In the genomic region with DNA sequence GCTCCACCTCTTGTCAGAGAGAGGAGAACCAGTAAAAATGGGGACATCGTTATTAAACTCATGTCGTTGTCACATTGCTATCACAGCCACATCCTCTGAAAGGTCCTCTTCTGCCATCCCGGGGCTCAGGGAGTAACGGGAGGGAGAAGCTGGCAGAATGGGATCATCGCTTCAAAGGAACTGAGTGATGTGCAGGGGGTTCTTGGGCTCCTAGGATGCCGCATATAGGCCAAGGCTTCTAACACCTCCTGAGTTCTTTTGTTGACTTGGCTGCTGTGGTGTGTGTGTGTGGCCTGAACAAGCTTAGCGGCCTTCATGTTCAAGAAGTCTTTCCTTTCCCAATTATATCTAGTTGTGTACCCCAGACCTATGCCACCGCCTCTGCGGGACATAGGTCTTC, we compare ENCODE assay signal across 8 mouse cellular contexts. TPM values are rescaled to one million over a fixed set of nuclear protein-coding genes. Genes with fewer than 3 reads are reported as not detected.
DNase-seq lines count a peak whose midpoint lies in the region; ATAC-seq and TF ChIP-seq lines count a peak whose summit lies in the region.

No protein-coding gene starts in this region.

- peaks cover 94% of the 10 kb centered on the region for H3K27me3 ChIP-seq in heart, embryonic 14.5 days (ENCODE audit: control insufficient read depth, insufficient read depth, low read length)
- H3K27me3 ChIP-seq in hindbrain, embryonic 11.5 days (ENCODE audit: control insufficient read depth, insufficient read depth, low read length), result peaks cover 29% of the 10 kb centered on the region
- peaks cover 28% of the 10 kb centered on the region for H3K27me3 ChIP-seq in midbrain, embryonic 11.5 days (ENCODE audit: control insufficient read depth, insufficient read depth, low read length)

- no peak for TF ChIP-seq CTCF in bone marrow macrophage, adult 2 months (IDR thresholded peaks at IDR 0.05; ENCODE audit: low read depth, low read length)

- 22% methylated on average over 9 of the region's 9 CpGs for WGBS in heart, embryonic 14.5 days
- WGBS in hindbrain, embryonic 11.5 days, result 25% methylated on average over 9 of the region's 9 CpGs
- 26% methylated on average over 9 of the region's 9 CpGs for WGBS in midbrain, embryonic 11.5 days

- H3K4me1 ChIP-seq in heart, embryonic 14.5 days (ENCODE audit: control insufficient read depth in 2 of 2, insufficient read depth in 2 of 2, low read length in 2 of 2), result peaks cover 2 to 5% of the 10 kb centered on the region in 2 experiments; a peak in 2 of 4 replicates
- peaks cover 39% of the 10 kb centered on the region for H3K4me1 ChIP-seq in bone marrow macrophage, adult 2 months (ENCODE audit: control insufficient read depth, insufficient read depth, low read length)
- no peaks in the 10 kb centered on the region for H3K4me1 ChIP-seq in hindbrain, embryonic 11.5 days (replicated peaks; ENCODE audit: control insufficient read depth, insufficient read depth, low read length)
- H3K4me1 ChIP-seq in midbrain, embryonic 11.5 days (ENCODE audit: control insufficient read depth, insufficient read depth, low read length), result no peaks in the 10 kb centered on the region

- peak overlapping the region; percentile 98 for H3K4me2 ChIP-seq in heart, embryonic 14.5 days (ENCODE audit: low read length)
- peak overlapping the region; percentile 98 for H3K4me2 ChIP-seq in hindbrain, embryonic 11.5 days (replicated peaks; ENCODE audit: low read depth, low read length)
- peak overlapping the region; percentile 96 for H3K4me2 ChIP-seq in midbrain, embryonic 11.5 days

- no peak for TF ChIP-seq POLR2A in bone marrow macrophage, adult 2 months (IDR thresholded peaks at IDR 0.05; ENCODE audit: borderline replicate concordance, low read depth, low read length)

- H3K27ac ChIP-seq in heart, embryonic 14.5 days (replicated peaks in 1 of 2; ENCODE audit: control insufficient read depth in 1 of 2, insufficient read depth in 1 of 2, low read depth in 2 of 2, low read length in 2 of 2), result no peak overlapping the region
- no peak overlapping the region for H3K27ac ChIP-seq in bone marrow macrophage, adult 2 months (ENCODE audit: insufficient read depth, low read depth, low read length)
- H3K27ac ChIP-seq in hindbrain, embryonic 11.5 days (ENCODE audit: low read depth, low read length), result no peak overlapping the region
- no peak overlapping the region for H3K27ac ChIP-seq in midbrain, embryonic 11.5 days (ENCODE audit: low read depth, low read length)

- no peaks in the 10 kb centered on the region for H3K9me3 ChIP-seq in heart, embryonic 14.5 days (ENCODE audit: control insufficient read depth, low read length)
- no peaks in the 10 kb centered on the region for H3K9me3 ChIP-seq in hindbrain, embryonic 11.5 days (ENCODE audit: control insufficient read depth, low read length)
- H3K9me3 ChIP-seq in midbrain, embryonic 11.5 days (ENCODE audit: control insufficient read depth, low read length), result no peaks in the 10 kb centered on the region

- no peak for ATAC-seq in heart, embryonic 14.5 days (ENCODE audit: insufficient number of reproducible peaks, insufficient read depth, low FRiP score, low read depth)
- ATAC-seq in hindbrain, embryonic 11.5 days (ENCODE audit: low FRiP score), result peak; percentile 8; the same call in 1 of the 2 replicates
- peak; percentile 25; the same call in 1 of the 2 replicates for ATAC-seq in midbrain, embryonic 11.5 days (ENCODE audit: low FRiP score)

- H3K4me3 ChIP-seq in heart, embryonic 14.5 days (ENCODE audit: control insufficient read depth in 1 of 2, insufficient read depth in 1 of 2, low read depth in 1 of 2, low read length in 2 of 2), result peak overlapping the region; percentile 57 to 66
- H3K4me3 ChIP-seq in bone marrow macrophage, adult 2 months (ENCODE audit: insufficient read depth, low read length), result peak overlapping the region; percentile 85
- peak overlapping the region; percentile 77 for H3K4me3 ChIP-seq in hindbrain, embryonic 11.5 days (ENCODE audit: low read depth, low read length)
- peak overlapping the region; percentile 83 for H3K4me3 ChIP-seq in midbrain, embryonic 11.5 days (ENCODE audit: low read depth, low read length)

- no peak for DNase-seq in heart, adult 18-20 months
- no peak for DNase-seq in hindbrain, embryonic 11.5 days (ENCODE audit: low spot score)
- no peak for DNase-seq in midbrain, embryonic 11.5 days (ENCODE audit: low spot score, missing footprints)
- no peak for DNase-seq in embryo, embryonic 10 days (ENCODE audit: low spot score)
- DNase-seq in gastrocnemius, postnatal 4 days (ENCODE audit: low spot score in 2 of 2), result no peak
- no peak for DNase-seq in MN1 (ENCODE audit: low spot score)

- H3K36me3 ChIP-seq in heart, embryonic 14.5 days (ENCODE audit: control insufficient read depth, insufficient read depth, low read length), result no peaks in the 10 kb centered on the region
- no peaks in the 10 kb centered on the region for H3K36me3 ChIP-seq in hindbrain, embryonic 11.5 days (ENCODE audit: control insufficient read depth, insufficient read depth, low read length)
- H3K36me3 ChIP-seq in midbrain, embryonic 11.5 days (ENCODE audit: control insufficient read depth, insufficient read depth, low read length), result no peaks in the 10 kb centered on the region

- H3K9ac ChIP-seq in heart, embryonic 14.5 days (ENCODE audit: low read length), result no peak overlapping the region; the same call in 1 of the 2 replicates
- H3K9ac ChIP-seq in hindbrain, embryonic 11.5 days (ENCODE audit: low read depth, low read length), result peak overlapping the region; percentile 88
- peak overlapping the region; percentile 82 for H3K9ac ChIP-seq in midbrain, embryonic 11.5 days (ENCODE audit: low read length)

RNA-seq across cellular contexts. Expression of a gene that starts 0.4 kb away (rescaled TPM):
- polyA plus RNA-seq in heart, embryonic 14.5 days (2014; fragmentation: Nextera tagmentation; extraction: Ambion mirVana), result 0.15 and 0.42 TPM in 2 replicates
- total RNA-seq in heart, adult 18-20 months (2021), result 10 to 100 TPM; 10.8 to 11.0 TPM
- polyA plus RNA-seq in bone marrow macrophage, adult 2 months (2012; ENCODE audit: insufficient read depth, insufficient read length, missing spikeins), result 0.16 TPM in 1 of 2 replicates, not detected in the other
- polyA plus RNA-seq in hindbrain, embryonic 11.5 days (2014; fragmentation: Nextera tagmentation; extraction: Ambion mirVana), result 4.9 and 7.7 TPM in 2 replicates
- polyA plus RNA-seq in midbrain, embryonic 11.5 days (2014; fragmentation: Nextera tagmentation; extraction: Ambion mirVana), result 7.0 and 9.3 TPM in 2 replicates
- total RNA-seq in gastrocnemius, postnatal 4 days (2021), result under 1 TPM; 0.25 to 0.41 TPM

RNA-seq across cellular contexts. Expression of a gene that starts 57.5 kb away (rescaled TPM):
- 6.4 and 6.5 TPM in 2 replicates for polyA plus RNA-seq in heart, embryonic 14.5 days (2014; fragmentation: Nextera tagmentation; extraction: Ambion mirVana)
- total RNA-seq in heart, adult 18-20 months (2021), result 10 to 100 TPM; 29.4 to 30.3 TPM
- polyA plus RNA-seq in bone marrow macrophage, adult 2 months (2012; ENCODE audit: insufficient read depth, insufficient read length, missing spikeins), result 51.9 and 53.6 TPM in 2 replicates
- 2.6 and 3.4 TPM in 2 replicates for polyA plus RNA-seq in hindbrain, embryonic 11.5 days (2014; fragmentation: Nextera tagmentation; extraction: Ambion mirVana)
- polyA plus RNA-seq in midbrain, embryonic 11.5 days (2014; fragmentation: Nextera tagmentation; extraction: Ambion mirVana), result 2.5 and 2.7 TPM in 2 replicates
- total RNA-seq in gastrocnemius, postnatal 4 days (2021), result 10 to 100 TPM; 19.7 to 22.8 TPM
